Mouse (Mus musculus): Measurements from ENCODE around the gene Mlc1.

The Mlc1 gene

GRCm38 (mm10) chr15:88937291-88937650 lies 41.5 kb downstream of the Mlc1 start:
- no peak for DNase-seq (ENCODE audit: low spot score)

GRCm38 (mm10) chr15:88936619-88937290 lies 42.1 kb downstream of the Mlc1 start:
- no peak for DNase-seq (ENCODE audit: low spot score)

GRCm38 (mm10) chr15:88934141-88934540 lies 44.7 kb downstream of the Mlc1 start:
- DNase-seq (ENCODE audit: low spot score) = no peak

GRCm38 (mm10) chr15:88932667-88933066 lies 46.1 kb downstream of the Mlc1 start:
- no peak for DNase-seq (ENCODE audit: low spot score)

GRCm38 (mm10) chr15:88921992-88922310 lies 56.9 kb downstream of the Mlc1 start:
- DNase-seq (ENCODE audit: low spot score) = no peak

GRCm38 (mm10) chr15:88921131-88921991 lies 57.4 kb downstream of the Mlc1 start:
- DNase-seq (ENCODE audit: low spot score) = peak; percentile 77

GRCm38 (mm10) chr15:88920065-88920464 lies 58.7 kb downstream of the Mlc1 start:
- no peak for DNase-seq (ENCODE audit: low spot score)

GRCm38 (mm10) chr15:88919328-88919727 lies 59.5 kb downstream of the Mlc1 start:
- DNase-seq (ENCODE audit: low spot score) = no peak

- no peak for DNase-seq (ENCODE audit: low spot score)
Observed at GRCm38 (mm10) chr15:88917126-88917525, 61.7 kb downstream of the Mlc1 start.

GRCm38 (mm10) chr15:88916366-88916765 lies 62.4 kb downstream of the Mlc1 start:
- no peak for DNase-seq (ENCODE audit: low spot score)

- DNase-seq (ENCODE audit: low spot score) = no peak
Observed at GRCm38 (mm10) chr15:88915046-88915445, 63.8 kb downstream of the Mlc1 start.

- no peak for DNase-seq (ENCODE audit: low spot score)
Observed at GRCm38 (mm10) chr15:88906347-88906746, 72.5 kb downstream of the Mlc1 start.
